8 mouse cellular contexts compared by ENCODE assay signal in genomic region chr6:126585813-126586212, GRCm38 (mm10). TPM values are rescaled to one million over a fixed set of nuclear protein-coding genes. Genes with fewer than 3 reads are reported as not detected.
DNase-seq lines count a peak whose midpoint lies in the region; ATAC-seq lines count a peak whose summit lies in the region.

No protein-coding gene starts in this region.

- 50% methylated on average over 7 of the region's 7 CpGs for WGBS in heart, embryonic 12.5 days
- WGBS in liver, embryonic 11.5 days, result 54% methylated on average over 7 of the region's 7 CpGs

- peaks cover 3% of the 10 kb centered on the region; the same call in 1 of the 2 replicates for H3K27me3 ChIP-seq in heart, embryonic 12.5 days (replicated peaks)
- no peaks in the 10 kb centered on the region for H3K27me3 ChIP-seq in liver, embryonic 11.5 days (replicated peaks; ENCODE audit: control insufficient read depth, insufficient read depth, low read length)

- H3K4me1 ChIP-seq in heart, embryonic 12.5 days (replicated peaks), result 0 out of 2 replicates have a peak, but pooled peaks cover 4% of the 10 kb centered on the region
- no peaks in the 10 kb centered on the region for H3K4me1 ChIP-seq in liver, embryonic 11.5 days (replicated peaks; ENCODE audit: control insufficient read depth, insufficient read depth, low read length)

- H3K27ac ChIP-seq in heart, embryonic 12.5 days (ENCODE audit: poor library complexity, severe bottlenecking), result no peak overlapping the region
- H3K27ac ChIP-seq in liver, embryonic 11.5 days (ENCODE audit: low read depth, low read length), result no peak overlapping the region

- DNase-seq in heart, adult 18-20 months, result peak; percentile 21 to 65
- DNase-seq in adrenal gland, postnatal 14 days, result peak; percentile 80
- peak; percentile 66 to 74 for DNase-seq in frontal cortex, postnatal 10 days (ENCODE audit: low spot score in 2 of 2)
- DNase-seq in layer of hippocampus, adult 9-10 months (ENCODE audit: low spot score), result peak; percentile 75
- DNase-seq in skeletal muscle tissue, adult 2 months (ENCODE audit: low read depth, low spot score), result peak; percentile 29
- no peak for DNase-seq in liver, embryonic 11.5 days (ENCODE audit: low spot score)
- DNase-seq in spleen, adult 12 weeks (ENCODE audit: low spot score), result no peak

- no peak overlapping the region for H3K9ac ChIP-seq in heart, embryonic 12.5 days
- H3K9ac ChIP-seq in liver, embryonic 11.5 days (ENCODE audit: low read depth, low read length), result no peak overlapping the region

- H3K4me2 ChIP-seq in heart, embryonic 12.5 days, result no peak overlapping the region
- no peak overlapping the region for H3K4me2 ChIP-seq in liver, embryonic 11.5 days

- H3K4me3 ChIP-seq in heart, embryonic 12.5 days, result no peak overlapping the region
- no peak overlapping the region for H3K4me3 ChIP-seq in liver, embryonic 11.5 days (ENCODE audit: low read depth, low read length)

- peaks cover 6% of the 10 kb centered on the region; the same call in 1 of the 2 replicates for H3K9me3 ChIP-seq in heart, embryonic 12.5 days (replicated peaks)
- H3K9me3 ChIP-seq in liver, embryonic 11.5 days (ENCODE audit: control insufficient read depth, low read length), result no peaks in the 10 kb centered on the region

- H3K36me3 ChIP-seq in heart, embryonic 12.5 days, result no peaks in the 10 kb centered on the region
- H3K36me3 ChIP-seq in liver, embryonic 11.5 days (ENCODE audit: control insufficient read depth, insufficient read depth, low read length), result no peaks in the 10 kb centered on the region

- ATAC-seq in heart, embryonic 12.5 days (ENCODE audit: insufficient number of reproducible peaks, low FRiP score), result no peak
- no peak for ATAC-seq in liver, embryonic 11.5 days (replicated peaks; ENCODE audit: low FRiP score)

RNA-seq across cellular contexts. Expression of gene Kcna5, which starts 50.6 kb away (rescaled TPM):
- total RNA-seq in heart, adult 18-20 months (2021), result 10 to 100 TPM; 18.3 to 22.4 TPM
- 7.2 and 9.0 TPM in 2 replicates for polyA plus RNA-seq in heart, embryonic 12.5 days (2016; fragmentation: Nextera tagmentation; extraction: Ambion mirVana)
- 7.0 and 9.7 TPM in 2 replicates for total RNA-seq in adrenal gland, postnatal 14 days (2021)
- polyA plus RNA-seq in liver, embryonic 11.5 days (2014; fragmentation: Nextera tagmentation; extraction: Ambion mirVana), result 1.5 and 1.9 TPM in 2 replicates

Comparison
In these comparisons a context has a peak if more than half of its experiments do, and no peak if none do; other contexts are left out.
1. DNase-seq: peak in heart, adult 18-20 months (2 of 2), adrenal gland, postnatal 14 days (single experiment), frontal cortex, postnatal 10 days (2 of 2), layer of hippocampus, adult 9-10 months (single experiment) and skeletal muscle tissue, adult 2 months (single experiment); none in liver, embryonic 11.5 days (single experiment) and spleen, adult 12 weeks (single experiment).